ENCODE assay signal across 16 mouse cellular contexts in genomic region chr6:100376656-100377055, GRCm38 (mm10).
DNase-seq lines count a peak whose midpoint lies in the region; ATAC-seq lines count a peak whose summit lies in the region.
"Had no signal": no experiment of that assay in that cellular context is flagged by ENCODE, and none has a peak within 500 bp of the region (broad histone marks: within the 10 kb centered on the region; RNA-seq: fewer than 3 reads in every experiment).

No protein-coding gene starts in this region.

- no peak overlapping the region for H3K4me2 ChIP-seq in forebrain, embryonic 13.5 days
- no peak overlapping the region for H3K4me2 ChIP-seq in neural tube, embryonic 13.5 days
- no peak overlapping the region for H3K4me2 ChIP-seq in neural tube, embryonic 15.5 days
- H3K4me2 ChIP-seq in forebrain, embryonic 16.5 days (ENCODE audit: low read length) = no peak overlapping the region
- H3K4me2 ChIP-seq: heart, embryonic 11.5 days; limb, embryonic 13.5 days had no signal

- H3K36me3 ChIP-seq in forebrain, embryonic 13.5 days (ENCODE audit: poor library complexity, severe bottlenecking) = no peaks in the 10 kb centered on the region
- no peaks in the 10 kb centered on the region for H3K36me3 ChIP-seq in forebrain, embryonic 10.5 days (replicated peaks)
- H3K36me3 ChIP-seq in neural tube, embryonic 13.5 days = no peaks in the 10 kb centered on the region
- no peaks in the 10 kb centered on the region for H3K36me3 ChIP-seq in neural tube, embryonic 15.5 days
- H3K36me3 ChIP-seq in forebrain, embryonic 16.5 days (ENCODE audit: control insufficient read depth, insufficient read depth) = no peaks in the 10 kb centered on the region
- H3K36me3 ChIP-seq: limb, embryonic 13.5 days had no signal

- H3K27me3 ChIP-seq in forebrain, embryonic 13.5 days = no peaks in the 10 kb centered on the region
- peaks cover 72% of the 10 kb centered on the region for H3K27me3 ChIP-seq in forebrain, embryonic 10.5 days (ENCODE audit: poor library complexity, severe bottlenecking)
- peaks cover 6% of the 10 kb centered on the region; the same call in 1 of the 2 replicates for H3K27me3 ChIP-seq in neural tube, embryonic 13.5 days
- H3K27me3 ChIP-seq in neural tube, embryonic 15.5 days (replicated peaks) = 0 out of 2 replicates have a peak, but pooled peaks cover 6% of the 10 kb centered on the region
- H3K27me3 ChIP-seq in forebrain, embryonic 16.5 days (replicated peaks; ENCODE audit: control insufficient read depth, insufficient read depth, low read length) = no peaks in the 10 kb centered on the region

- WGBS in forebrain, embryonic 13.5 days = 20% methylated on average over 9 of the region's 9 CpGs
- 29% methylated on average over 9 of the region's 9 CpGs for WGBS in forebrain, embryonic 10.5 days
- 20% methylated on average over 9 of the region's 9 CpGs for WGBS in neural tube, embryonic 13.5 days
- WGBS in neural tube, embryonic 15.5 days = 18% methylated on average over 9 of the region's 9 CpGs
- WGBS in forebrain, embryonic 16.5 days = 17% methylated on average over 9 of the region's 9 CpGs

- no peak for DNase-seq in forebrain, embryonic 10.5 days (ENCODE audit: extremely low spot score, low spot score)
- no peak for DNase-seq in kidney, postnatal 14 days
- DNase-seq in MN1 (ENCODE audit: low spot score) = no peak
- DNase-seq: cerebellum, adult 11 months; gastrocnemius, postnatal 25 days; heart, postnatal 4 days; kidney, adult 2 months; kidney, postnatal 4 days; liver, postnatal 0 days had no signal

- H3K27ac ChIP-seq in forebrain, embryonic 13.5 days = no peak overlapping the region
- H3K27ac ChIP-seq in forebrain, embryonic 10.5 days = no peak overlapping the region
- peak overlapping the region; percentile 18; the same call in 1 of the 2 replicates for H3K27ac ChIP-seq in neural tube, embryonic 13.5 days (replicated peaks)
- no peak overlapping the region for H3K27ac ChIP-seq in neural tube, embryonic 15.5 days (replicated peaks)
- H3K27ac ChIP-seq in forebrain, embryonic 16.5 days (ENCODE audit: low read length) = no peak overlapping the region
- H3K27ac ChIP-seq: limb, embryonic 13.5 days had no signal

- H3K9me3 ChIP-seq in forebrain, embryonic 13.5 days (replicated peaks) = no peaks in the 10 kb centered on the region
- H3K9me3 ChIP-seq in forebrain, embryonic 10.5 days = 0 out of 2 replicates have a peak, but pooled peaks cover 4% of the 10 kb centered on the region
- H3K9me3 ChIP-seq in neural tube, embryonic 13.5 days = peaks cover 5% of the 10 kb centered on the region; the same call in 1 of the 2 replicates
- H3K9me3 ChIP-seq in neural tube, embryonic 15.5 days (replicated peaks) = no peaks in the 10 kb centered on the region
- no peaks in the 10 kb centered on the region for H3K9me3 ChIP-seq in forebrain, embryonic 16.5 days (ENCODE audit: control insufficient read depth, low read length)

- peaks cover 43% of the 10 kb centered on the region for H3K4me1 ChIP-seq in forebrain, embryonic 13.5 days
- H3K4me1 ChIP-seq in forebrain, embryonic 10.5 days = peaks cover 41% of the 10 kb centered on the region
- H3K4me1 ChIP-seq in neural tube, embryonic 13.5 days (replicated peaks) = peaks cover 27% of the 10 kb centered on the region
- H3K4me1 ChIP-seq in neural tube, embryonic 15.5 days = peaks cover 27% of the 10 kb centered on the region
- peaks cover 26% of the 10 kb centered on the region for H3K4me1 ChIP-seq in forebrain, embryonic 16.5 days (replicated peaks; ENCODE audit: control insufficient read depth, insufficient read depth, low read length)

- peak; percentile 14 for ATAC-seq in forebrain, embryonic 13.5 days
- ATAC-seq in neural tube, embryonic 13.5 days (ENCODE audit: low read depth) = no peak
- ATAC-seq in neural tube, embryonic 15.5 days (ENCODE audit: low FRiP score) = no peak
- peak; percentile 52 for ATAC-seq in forebrain, embryonic 16.5 days
- ATAC-seq: liver, postnatal 0 days had no signal

- no peak overlapping the region for H3K9ac ChIP-seq in forebrain, embryonic 13.5 days
- no peak overlapping the region for H3K9ac ChIP-seq in neural tube, embryonic 13.5 days
- H3K9ac ChIP-seq in neural tube, embryonic 15.5 days (replicated peaks) = no peak overlapping the region
- H3K9ac ChIP-seq in forebrain, embryonic 16.5 days (replicated peaks; ENCODE audit: low read depth, low read length) = no peak overlapping the region
- H3K9ac ChIP-seq: limb, embryonic 13.5 days; liver, postnatal 0 days had no signal

- no peak overlapping the region for H3K4me3 ChIP-seq in forebrain, embryonic 13.5 days
- H3K4me3 ChIP-seq in forebrain, embryonic 10.5 days = no peak overlapping the region
- no peak overlapping the region for H3K4me3 ChIP-seq in neural tube, embryonic 13.5 days
- no peak overlapping the region for H3K4me3 ChIP-seq in neural tube, embryonic 15.5 days (replicated peaks)
- H3K4me3 ChIP-seq in forebrain, embryonic 16.5 days (replicated peaks; ENCODE audit: low read length) = no peak overlapping the region
- H3K4me3 ChIP-seq: limb, embryonic 13.5 days; myocyte had no signal

Comparison
In these comparisons a context has a peak if more than half of its experiments do, and no peak if none do; other contexts are left out.
1. ATAC-seq: peak in forebrain, embryonic 13.5 days (single experiment) and forebrain, embryonic 16.5 days (single experiment); none in neural tube, embryonic 13.5 days (single experiment) and neural tube, embryonic 15.5 days (single experiment).